Mouse (Mus musculus) cerebellum, adult 2 months (tissue): ENCODE results near the gene Cdk19. TPM values are rescaled to one million over a fixed set of nuclear protein-coding genes. Genes with fewer than 3 reads are reported as not detected.
A peak's percentile ranks its signal among the peaks of the same experiment; 100 is the strongest.

Source experiments
- DNase-seq, 2 experiments: peaks; one replicate each; pipeline ENCODE4 v3.0.0; 2021
- H3K27ac ChIP-seq: fragments of 200-500 bp; 2 replicates; pipeline ENCODE4 v1.5.1; 2012; ENCODE audit warnings: low read length, control low read depth, inconsistent platforms; ENCODE audit not compliant: insufficient read depth
- H3K27me3 ChIP-seq: fragments of 200-500 bp; 2 replicates; pipeline ENCODE4 v1.6.1; 2012; ENCODE audit warnings: inconsistent platforms, mild to moderate bottlenecking, low read length, moderate library complexity; ENCODE audit not compliant: control insufficient read depth, insufficient read depth
- H3K4me1 ChIP-seq: fragments of 200-500 bp; 2 replicates; pipeline ENCODE4 v1.6.1; 2011; ENCODE audit warnings: low read length; ENCODE audit not compliant: control insufficient read depth, insufficient read depth
- H3K4me3 ChIP-seq: fragments of 200-500 bp; replicated peaks from 2 replicates; pipeline ENCODE3; 2011; ENCODE audit warnings: mild to moderate bottlenecking, low read depth, low read length, control low read depth; ENCODE audit not compliant: insufficient read depth
- CTCF ChIP-seq: fragments of 200-500 bp; IDR thresholded peaks from 2 replicates; pipeline ENCODE4 v1.5.1; 2011; ENCODE audit warnings: low read depth, mild to moderate bottlenecking, control low read depth, low read length, moderate library complexity, borderline replicate concordance; ENCODE audit not compliant: insufficient read depth
- POLR2A ChIP-seq: fragments of 200-500 bp; IDR thresholded peaks from 2 replicates; pipeline ENCODE4 v1.6.1; 2011; ENCODE audit warnings: low read length, control low read depth, borderline replicate concordance; ENCODE audit not compliant: insufficient read depth
- whole genome bisulfite sequencing: fragments of 180-500 bp; shearing (Covaris S2); methylation state at CpG from one replicate; pipeline ENCODE4 v1.1.7; 2018; 5-methylcytosine and 5-hydroxymethylcytosine counted together
- polyA plus RNA-seq: library from polyadenylated mRNA; depleted of rRNA; stranded (reverse); fragments of >200 nt; gene quantifications from 2 replicates; pipeline ENCODE4 v1.2.3, GENCODE M21; 2012

Gene Cdk19
- polyA plus RNA-seq, 1 experiment: 44.7 TPM

DNA sequence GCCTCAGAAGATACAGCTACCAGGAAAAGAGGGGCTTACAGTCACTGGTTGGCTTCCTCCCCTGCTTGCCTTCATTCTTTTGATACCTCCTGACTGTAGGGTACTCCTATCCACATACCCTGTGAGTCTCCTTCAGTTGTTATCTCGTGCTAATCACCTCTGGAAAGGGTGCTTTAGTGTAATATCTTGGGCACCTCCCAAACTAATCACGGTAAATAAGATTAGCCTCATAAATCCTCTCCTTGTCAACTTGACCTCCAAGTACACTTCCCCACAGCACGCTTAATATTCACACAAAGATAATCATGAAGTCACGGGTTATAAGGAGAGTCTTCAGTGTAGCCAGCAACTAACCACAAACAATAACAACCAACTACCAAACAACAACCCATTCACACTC lies 2.7 kb downstream of the Cdk19 start:
- Histone ChIP-seq H3K27me3 (no peaks in the 10 kb centered on the region), H3K4me3 (no peak overlapping the region), H3K27ac (no peak overlapping the region), H3K4me1 (no peaks in the 10 kb centered on the region)
- DNase-seq: no peak
- WGBS: 84% methylated on average over 4 of the region's 4 CpGs
- TF ChIP-seq POLR2A (no peak), CTCF (no peak)

- Histone ChIP-seq H3K4me1 (peaks cover 5% of the 10 kb centered on the region; the same call in 1 of the 2 replicates), H3K27ac (no peak overlapping the region), H3K27me3 (no peaks in the 10 kb centered on the region), H3K4me3 (no peak overlapping the region)
- 71% methylated on average over 3 of the region's 3 CpGs for WGBS
- TF ChIP-seq CTCF (no peak), POLR2A (no peak)
- DNase-seq: no peak
Measured at GRCm38 (mm10) chr10:40346776-40347403, 7.5 kb downstream of the Cdk19 start.

GRCm38 (mm10) chr10:40347461-40347954 lies 8.1 kb downstream of the Cdk19 start:
- Histone ChIP-seq H3K27me3 (no peaks in the 10 kb centered on the region), H3K4me3 (no peak overlapping the region), H3K27ac (no peak overlapping the region), H3K4me1 (peaks cover 5% of the 10 kb centered on the region; the same call in 1 of the 2 replicates)
- WGBS: 80% methylated on average over 9 of the region's 9 CpGs
- DNase-seq: no peak
- no peak for TF ChIP-seq CTCF
- TF ChIP-seq POLR2A: no peak

DNA sequence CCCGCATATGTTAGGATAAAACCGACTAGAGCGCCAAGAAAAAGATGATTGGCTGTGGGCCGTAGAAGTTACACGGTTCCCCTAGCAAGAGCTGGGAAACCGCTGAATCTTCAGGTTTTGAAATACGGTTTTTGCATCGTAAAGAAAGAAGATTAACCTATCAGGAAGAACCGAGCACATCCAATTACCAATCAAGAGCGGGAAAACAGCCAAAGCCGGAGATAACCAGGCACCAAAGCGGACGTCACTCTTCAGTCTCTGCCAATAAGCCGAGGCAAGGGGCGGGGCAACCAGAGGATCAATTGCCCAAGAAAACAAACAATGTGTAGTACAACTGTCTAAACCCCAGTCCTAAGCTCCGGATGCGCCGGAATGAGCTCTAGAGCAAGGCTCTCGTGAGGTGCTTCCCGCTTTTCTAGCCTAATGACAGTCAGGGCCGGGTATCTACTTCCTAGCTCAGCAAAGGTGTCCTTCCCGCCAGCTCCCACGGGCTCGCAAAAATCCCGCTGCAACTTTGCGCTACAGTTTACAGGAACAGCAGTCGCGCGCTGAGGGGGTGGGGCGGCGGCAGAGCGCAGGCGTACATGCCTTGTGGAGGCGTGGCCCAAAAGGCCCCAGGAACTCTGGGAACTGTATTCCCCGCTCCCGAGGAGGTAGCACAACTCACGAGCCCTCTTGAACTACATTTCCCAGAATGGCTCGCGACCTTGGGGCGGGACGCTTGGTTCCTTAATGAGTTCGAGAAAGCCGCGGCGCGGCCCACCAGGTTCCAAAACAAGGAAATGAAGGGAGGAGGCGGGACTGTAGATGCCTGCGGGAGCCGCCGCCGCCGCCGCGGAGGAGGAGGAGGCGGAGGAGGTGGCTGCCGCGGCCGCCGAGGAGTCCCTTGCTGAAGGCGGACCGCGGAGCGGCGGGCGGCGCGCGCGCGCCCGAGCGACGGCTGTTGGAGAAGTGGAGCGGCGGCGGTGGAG lies 9.5 kb downstream of the Cdk19 start:
- DNase-seq: peak; percentile 97 to 99

GRCm38 (mm10) chr10:40349631-40350177 lies 10.3 kb downstream of the Cdk19 start:
- Histone ChIP-seq H3K4me3 (peak overlapping the region; percentile 95), H3K27ac (peak overlapping the region; percentile 55), H3K4me1 (peaks cover 5% of the 10 kb centered on the region; the same call in 1 of the 2 replicates), H3K27me3 (no peaks in the 10 kb centered on the region)
- WGBS: under 1% methylated on average over 61 of the region's 62 CpGs
- no peak for TF ChIP-seq POLR2A
- no peak for TF ChIP-seq CTCF
- peak; percentile 62 to 67 for DNase-seq

More for the DNA sequence above, 9.5 kb downstream of the Cdk19 start:
- no peak for TF ChIP-seq CTCF
- peak; percentile 67; the same call in 1 of the 2 replicates for TF ChIP-seq POLR2A
- Histone ChIP-seq H3K27me3 (no peaks in the 10 kb centered on the region), H3K4me3 (peak overlapping the region; percentile 95), H3K27ac (peak overlapping the region; percentile 55), H3K4me1 (peaks cover 5% of the 10 kb centered on the region; the same call in 1 of the 2 replicates)
- WGBS: 1% methylated on average over 75 of the region's 76 CpGs

DNA sequence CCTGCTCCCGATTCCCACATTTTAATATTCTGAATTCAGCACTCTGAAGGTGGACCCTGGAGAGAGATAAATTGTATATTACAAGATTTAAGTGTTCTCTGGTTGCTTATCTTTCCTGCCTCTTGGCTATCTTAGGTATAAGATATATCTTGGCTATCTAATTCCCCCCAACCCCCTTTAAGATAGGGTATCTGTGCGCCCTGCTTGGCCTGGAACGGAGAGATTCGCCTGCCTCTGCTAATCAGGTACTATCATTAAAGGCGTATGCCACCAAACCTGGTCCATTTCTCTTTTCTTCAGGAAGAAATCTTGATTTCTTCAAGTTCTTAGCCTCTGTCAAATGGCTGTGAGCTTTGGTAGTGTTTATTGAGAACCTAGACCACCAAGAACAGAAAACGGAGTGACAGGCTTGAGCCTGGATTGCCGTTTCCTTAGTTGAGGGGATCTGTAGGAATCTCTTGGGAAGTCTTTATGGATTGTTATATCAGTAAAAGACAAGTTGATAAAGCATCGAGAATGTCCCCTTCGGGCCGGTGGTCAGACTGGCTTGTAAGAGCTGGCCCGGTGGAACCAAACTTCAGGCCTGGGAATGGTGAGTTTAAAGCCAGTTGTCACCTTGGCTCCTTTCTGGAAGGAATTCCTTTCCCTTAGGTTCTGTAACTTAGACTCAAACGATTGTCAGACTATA lies 11.0 kb downstream of the Cdk19 start:
- Histone ChIP-seq H3K4me1 (peaks cover 5% of the 10 kb centered on the region; the same call in 1 of the 2 replicates), H3K4me3 (peak overlapping the region; percentile 95), H3K27me3 (no peaks in the 10 kb centered on the region), H3K27ac (peak overlapping the region; percentile 55)
- no peak for TF ChIP-seq POLR2A
- TF ChIP-seq CTCF: no peak
- 36% methylated on average over 12 of the region's 12 CpGs for WGBS
- DNase-seq: no peak

DNA sequence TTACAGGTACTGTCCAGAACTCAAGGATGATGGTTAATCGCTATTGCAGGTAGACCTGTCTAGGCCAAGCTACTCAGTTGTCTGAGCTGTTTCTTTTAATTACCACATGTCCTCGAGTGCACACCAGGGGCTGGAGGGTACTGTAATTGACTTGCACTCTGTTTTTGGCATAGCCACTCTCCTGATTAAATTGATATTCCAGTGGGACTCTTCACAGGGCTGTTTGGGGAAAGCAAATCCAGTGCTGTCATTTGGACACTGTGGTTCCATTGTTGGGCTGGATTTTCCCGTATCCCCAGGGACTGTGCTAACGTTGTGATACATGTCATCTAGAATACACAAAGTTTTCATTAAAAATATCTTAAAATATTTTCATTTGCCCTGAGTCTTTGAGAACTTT lies 11.8 kb downstream of the Cdk19 start:
- WGBS: 29% methylated on average over 4 of the region's 4 CpGs
- Histone ChIP-seq H3K27ac (no peak overlapping the region), H3K27me3 (no peaks in the 10 kb centered on the region), H3K4me3 (peak overlapping the region; percentile 22), H3K4me1 (peaks cover 5% of the 10 kb centered on the region; the same call in 1 of the 2 replicates)
- TF ChIP-seq POLR2A (no peak), CTCF (no peak)
- DNase-seq: no peak
